Mouse (Mus musculus): Measurements from ENCODE around the gene Adtrp. TPM values are rescaled to one million over a fixed set of nuclear protein-coding genes. Genes with fewer than 3 reads are reported as not detected.

Gene Adtrp
- under 1 TPM in 2 of 4 experiments, not detected in 2; 0.33 to 0.43 TPM for total RNA-seq (2022)

DNA sequence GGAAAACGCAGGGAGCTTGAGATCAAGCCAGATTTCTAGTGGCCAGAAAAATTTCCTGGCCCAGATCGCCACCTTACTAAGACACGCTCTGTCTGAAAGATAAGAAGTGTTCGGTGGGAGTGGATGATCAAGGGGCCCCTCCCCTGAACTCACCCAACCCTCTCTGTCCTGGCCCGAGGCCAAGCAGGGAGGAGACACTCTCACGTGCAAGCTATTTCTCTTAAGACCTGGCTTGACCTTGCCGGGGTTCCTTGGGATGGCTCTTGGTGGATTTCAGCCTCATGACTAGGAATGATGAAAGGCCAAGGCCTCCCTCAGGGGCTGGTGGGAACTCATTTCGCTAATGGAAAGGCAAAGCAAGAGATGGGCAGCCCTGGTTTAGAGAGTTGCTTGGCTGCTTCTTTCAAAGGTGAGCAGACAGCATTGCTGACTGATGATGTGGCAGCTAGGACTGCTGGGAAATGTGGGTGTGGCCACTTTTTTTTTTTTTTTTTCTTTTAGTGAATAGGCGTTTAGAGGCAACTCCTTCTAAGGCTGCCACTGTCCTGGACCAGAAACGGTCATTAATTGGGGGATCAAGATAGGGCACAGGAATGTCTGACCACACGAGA lies at the start of gene Adtrp:
Gene Adtrp (minus strand): TSS at position 169 of the 611 bp plus-strand sequence.
- DNase-seq (ENCODE audit: low spot score in 2 of 2), result no peak

DNA sequence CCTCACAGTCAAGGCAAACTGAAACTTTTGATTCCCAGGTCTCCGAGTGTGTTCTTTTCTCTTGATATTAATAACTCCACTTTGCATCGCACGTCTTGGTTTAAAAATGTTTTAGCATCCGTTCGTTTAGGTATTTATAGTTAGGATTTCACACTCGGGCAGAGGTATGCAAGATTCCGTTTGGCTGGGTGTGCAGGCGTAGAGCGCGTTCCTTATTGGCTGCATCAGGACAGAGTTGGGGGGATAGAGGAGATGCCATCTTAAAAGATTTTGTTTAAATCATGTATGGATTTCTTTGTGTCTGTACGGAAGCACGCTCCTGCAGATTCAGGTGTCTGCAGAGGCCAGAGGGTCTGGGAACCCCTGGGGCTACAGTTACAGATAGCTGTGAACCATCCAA lies 44.5 kb upstream of the Adtrp start:
- DNase-seq (ENCODE audit: low spot score in 2 of 2), result no peak

DNA sequence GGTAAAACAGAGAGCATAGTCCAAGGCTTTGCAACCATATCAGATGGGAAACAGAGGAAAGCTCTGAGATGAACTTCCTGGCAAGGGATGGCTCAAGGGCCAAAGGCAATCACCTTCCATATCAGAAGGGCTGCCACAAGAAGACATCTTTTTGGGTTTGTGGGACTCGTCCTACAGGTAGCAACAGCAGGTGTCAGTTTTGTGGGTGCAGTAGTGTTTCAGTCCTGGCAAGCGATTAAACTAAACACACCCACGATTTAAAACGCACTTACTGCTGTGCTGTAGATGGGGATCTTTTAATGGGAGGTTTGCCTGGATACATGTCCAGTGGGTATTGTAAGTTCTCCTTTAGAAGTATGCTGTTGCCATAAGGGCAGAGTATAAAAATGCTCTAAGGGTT lies 43.1 kb upstream of the Adtrp start:
- DNase-seq (ENCODE audit: low spot score in 2 of 2), result no peak

DNA sequence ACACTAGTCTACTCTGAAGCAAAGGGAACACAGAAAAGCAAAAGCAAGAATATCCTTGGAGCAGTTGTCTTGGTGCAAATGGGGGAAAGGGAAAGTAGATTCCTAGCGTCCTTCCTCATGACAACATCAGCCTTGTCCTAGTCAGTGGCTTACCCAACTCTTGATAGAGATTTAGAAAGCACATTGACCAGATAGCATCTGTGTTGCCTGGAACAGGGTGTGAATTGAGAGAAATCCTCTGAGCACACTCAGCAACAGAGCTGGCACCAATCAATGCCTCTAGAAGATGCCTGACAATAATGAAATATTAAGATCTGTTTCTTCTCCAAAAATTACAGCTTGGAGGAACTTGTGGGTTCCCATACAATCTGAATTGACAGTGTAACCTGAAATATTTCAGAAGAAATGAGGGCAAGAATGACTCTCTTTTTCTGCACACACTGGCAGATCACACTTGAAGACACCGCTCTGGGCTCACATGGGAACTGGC lies 42.7 kb upstream of the Adtrp start:
- DNase-seq (ENCODE audit: low spot score in 2 of 2), result no peak

DNA sequence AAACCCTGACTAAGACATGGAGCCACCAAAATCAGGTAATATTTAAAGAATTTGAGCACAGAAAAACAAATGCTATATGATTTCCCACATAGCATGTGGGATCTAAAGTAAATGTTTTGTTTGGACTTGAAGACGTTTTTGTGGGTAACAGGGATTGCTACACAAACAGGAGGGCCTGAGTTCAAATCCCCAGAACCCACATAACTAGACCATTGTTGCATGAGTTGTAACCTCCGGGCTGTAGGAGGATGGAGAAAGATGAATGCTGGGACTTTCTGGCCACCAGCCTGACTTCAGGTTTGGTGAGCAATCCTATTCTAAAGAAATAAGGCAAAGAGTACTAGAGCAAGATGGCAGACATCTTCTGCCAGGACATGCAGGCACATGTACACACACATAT lies 41.2 kb upstream of the Adtrp start:
- no peak for DNase-seq (ENCODE audit: low spot score in 2 of 2)

DNA sequence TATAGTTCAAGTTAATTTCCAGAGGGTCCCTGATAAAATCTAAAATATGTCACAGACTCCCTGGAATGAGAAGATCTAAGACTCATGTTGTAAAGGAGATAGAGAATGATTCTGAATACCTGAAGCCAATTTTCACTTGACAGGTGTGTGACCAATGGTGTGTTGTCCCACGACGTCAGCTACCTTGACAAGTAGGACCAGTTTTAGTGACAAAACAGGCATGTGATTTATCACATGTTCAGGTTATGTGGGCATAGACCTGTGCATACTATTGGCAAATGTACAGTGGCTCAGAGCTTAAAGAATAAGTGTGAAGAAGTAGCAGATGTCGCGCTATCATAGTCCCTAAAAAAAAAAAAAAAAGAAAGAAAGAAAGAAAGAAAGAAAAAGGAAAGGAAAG lies 38.6 kb upstream of the Adtrp start:
- DNase-seq (ENCODE audit: low spot score in 2 of 2), result no peak

DNA sequence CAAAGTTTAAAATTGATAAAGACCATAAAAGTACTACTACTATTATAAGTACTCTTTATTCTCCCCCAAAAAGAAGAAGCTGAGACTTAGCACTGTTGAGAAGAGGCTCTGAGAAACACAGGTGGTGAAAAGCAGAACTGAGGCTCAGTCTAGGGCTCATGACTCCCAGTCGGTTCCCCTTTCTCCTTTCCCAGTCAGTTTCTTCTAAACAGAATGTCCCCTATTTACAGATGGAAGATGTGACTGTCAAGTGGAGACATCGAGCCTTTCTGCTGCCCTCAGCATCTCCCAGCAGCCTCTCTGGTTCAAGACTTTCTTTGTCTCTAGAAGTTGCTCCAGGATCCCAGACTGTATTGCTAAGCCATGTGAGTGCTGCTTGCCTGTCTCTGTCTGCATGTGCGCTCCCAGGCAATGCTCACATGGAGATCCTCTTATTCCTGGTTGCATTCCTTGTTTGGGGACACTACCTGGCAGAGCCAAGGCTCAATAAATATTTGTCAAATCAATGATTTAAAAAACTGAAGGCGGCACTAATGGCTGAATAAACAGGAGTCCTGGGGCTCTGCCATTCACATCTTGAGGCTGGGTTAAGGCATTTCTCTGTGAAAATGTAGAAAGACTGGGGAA lies 36.3 kb upstream of the Adtrp start:
- no peak for DNase-seq (ENCODE audit: low spot score in 2 of 2)

DNA sequence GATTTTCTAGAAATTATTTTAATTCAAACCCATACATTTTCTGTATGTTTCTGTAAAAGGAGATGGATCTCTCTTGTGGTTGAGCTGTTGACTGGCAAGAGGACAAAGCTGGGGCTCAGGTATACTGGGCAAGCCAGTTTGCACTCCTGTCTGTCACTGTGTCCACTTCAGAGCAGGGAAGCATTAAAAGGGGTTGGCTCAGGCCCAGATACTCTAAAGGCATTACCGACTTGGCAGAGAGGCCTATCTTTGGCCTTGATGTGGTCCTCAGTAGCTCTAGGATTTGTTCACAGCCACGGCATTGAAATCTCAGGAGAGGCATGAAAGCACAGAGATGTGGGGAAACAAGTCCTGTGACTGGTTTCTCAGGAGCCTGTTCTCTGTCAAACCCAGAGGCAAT lies 33.7 kb upstream of the Adtrp start:
- no peak for DNase-seq (ENCODE audit: low spot score in 2 of 2)

DNA sequence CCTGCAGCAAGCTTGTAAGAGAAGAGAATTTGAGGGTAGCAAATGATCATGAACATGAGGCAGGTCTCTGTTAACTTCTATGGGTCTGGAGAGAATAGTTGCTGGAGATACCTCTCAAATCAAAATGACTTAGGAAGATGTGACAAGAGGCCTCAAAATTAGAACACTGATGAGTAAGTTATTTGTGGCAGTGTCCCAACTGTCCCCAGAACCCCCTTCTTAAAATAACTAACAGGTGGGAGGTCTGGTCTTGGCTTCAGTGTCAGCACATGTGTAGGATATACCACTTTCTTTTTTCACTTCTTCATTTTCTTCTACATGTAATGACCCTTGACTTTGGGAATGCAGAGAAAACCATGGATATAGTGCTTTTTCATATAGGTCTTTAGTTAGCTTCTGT lies 33.0 kb upstream of the Adtrp start:
- no peak for DNase-seq (ENCODE audit: low spot score in 2 of 2)

DNA sequence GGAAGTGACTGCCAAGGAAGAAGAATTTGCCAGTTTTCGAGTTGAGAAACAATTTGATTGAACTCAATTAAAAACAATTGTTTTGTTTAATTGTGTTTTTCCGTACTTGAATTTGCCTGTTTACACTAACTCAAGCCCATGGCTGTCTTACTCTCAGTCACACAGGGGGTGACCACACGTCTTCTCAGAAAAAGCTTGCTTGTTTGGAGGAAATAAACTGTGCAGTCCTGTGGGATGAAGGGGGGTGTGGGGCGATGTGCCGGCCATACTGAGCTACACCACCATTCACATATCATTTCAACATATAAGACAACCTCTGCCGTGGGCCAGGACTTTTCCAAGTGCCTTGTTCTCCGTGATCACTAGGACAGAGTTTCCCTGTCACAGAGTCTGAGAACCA lies 25.2 kb upstream of the Adtrp start:
- DNase-seq (ENCODE audit: low spot score in 2 of 2), result no peak

DNA sequence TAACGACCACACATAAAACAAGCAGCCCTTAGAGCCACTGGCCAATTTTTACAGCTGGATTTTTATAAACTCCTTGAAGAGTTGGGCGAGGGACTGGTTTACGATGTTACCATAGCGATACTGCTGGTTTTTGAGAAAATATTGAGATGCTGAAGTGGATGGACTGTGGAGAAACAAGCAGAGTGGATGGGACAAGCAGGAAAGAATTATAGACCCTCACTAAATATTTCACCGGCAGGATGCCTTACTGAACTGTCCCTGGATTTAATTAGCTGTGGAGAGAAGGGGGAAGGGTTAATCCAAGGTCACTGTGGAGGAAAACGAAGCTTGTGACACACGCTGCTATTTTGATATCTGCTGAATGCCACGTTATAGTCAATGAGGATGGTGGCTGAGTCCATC lies 24.7 kb upstream of the Adtrp start:
- no peak for DNase-seq (ENCODE audit: low spot score in 2 of 2)

DNA sequence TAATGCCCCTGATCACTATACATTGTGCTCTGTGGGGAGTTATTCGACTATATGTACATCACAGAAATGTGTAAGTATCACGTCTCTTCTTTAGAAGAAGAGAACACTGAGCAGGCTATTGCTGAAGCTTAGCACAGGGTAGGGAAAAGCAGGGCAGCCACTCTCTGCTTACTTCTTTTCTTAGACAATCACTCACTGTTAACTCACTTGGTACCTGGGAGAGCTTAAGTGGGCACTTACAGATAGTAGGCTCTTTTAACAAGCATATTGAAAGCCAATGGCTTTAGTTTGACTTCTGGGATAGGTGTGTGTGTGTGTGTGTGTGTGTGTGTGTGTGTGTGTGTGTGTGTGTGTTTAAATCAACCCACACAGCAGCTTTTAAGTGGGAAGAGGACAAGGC lies 20.0 kb upstream of the Adtrp start:
- no peak for DNase-seq (ENCODE audit: low spot score in 2 of 2)

DNA sequence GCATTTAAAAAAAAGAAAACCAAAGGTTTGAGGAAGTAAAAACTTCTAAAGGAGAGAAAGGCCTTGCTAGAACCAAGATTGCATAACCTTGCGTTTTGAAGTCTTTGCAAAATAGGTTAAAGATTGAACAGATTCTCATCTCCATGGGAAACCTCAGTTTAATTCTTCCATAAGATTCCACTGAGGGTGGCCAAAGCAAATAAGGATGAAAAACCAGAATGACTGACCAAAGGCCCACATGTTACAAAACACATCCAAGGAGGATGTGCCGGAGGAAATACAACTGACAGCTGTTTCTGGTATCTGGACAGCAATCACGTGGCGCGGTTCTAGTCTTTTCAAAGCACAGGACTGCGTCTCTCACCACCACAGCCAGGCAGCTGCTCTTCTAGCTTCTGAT lies 18.1 kb upstream of the Adtrp start:
- DNase-seq (ENCODE audit: low spot score in 2 of 2), result no peak

DNA sequence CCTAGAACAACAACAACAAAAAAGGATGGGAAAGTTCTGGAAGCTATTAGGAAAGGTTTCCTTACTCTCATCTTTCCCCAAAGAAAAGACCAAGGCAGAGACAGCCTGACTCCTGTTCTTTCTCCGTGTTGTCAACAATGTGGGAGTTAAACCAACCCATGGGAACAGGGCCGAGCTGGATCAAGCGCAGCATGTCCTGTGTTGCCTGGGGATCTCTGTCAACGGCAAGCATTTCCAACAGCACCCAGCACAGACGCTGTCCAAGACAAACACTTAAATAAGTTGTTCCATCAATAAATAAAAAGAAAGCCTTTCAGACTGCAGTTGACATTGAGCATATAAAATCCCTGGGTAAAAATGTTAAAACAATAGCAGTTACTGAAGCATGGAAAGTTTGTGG lies 17.6 kb upstream of the Adtrp start:
- DNase-seq (ENCODE audit: low spot score in 2 of 2), result no peak

DNA sequence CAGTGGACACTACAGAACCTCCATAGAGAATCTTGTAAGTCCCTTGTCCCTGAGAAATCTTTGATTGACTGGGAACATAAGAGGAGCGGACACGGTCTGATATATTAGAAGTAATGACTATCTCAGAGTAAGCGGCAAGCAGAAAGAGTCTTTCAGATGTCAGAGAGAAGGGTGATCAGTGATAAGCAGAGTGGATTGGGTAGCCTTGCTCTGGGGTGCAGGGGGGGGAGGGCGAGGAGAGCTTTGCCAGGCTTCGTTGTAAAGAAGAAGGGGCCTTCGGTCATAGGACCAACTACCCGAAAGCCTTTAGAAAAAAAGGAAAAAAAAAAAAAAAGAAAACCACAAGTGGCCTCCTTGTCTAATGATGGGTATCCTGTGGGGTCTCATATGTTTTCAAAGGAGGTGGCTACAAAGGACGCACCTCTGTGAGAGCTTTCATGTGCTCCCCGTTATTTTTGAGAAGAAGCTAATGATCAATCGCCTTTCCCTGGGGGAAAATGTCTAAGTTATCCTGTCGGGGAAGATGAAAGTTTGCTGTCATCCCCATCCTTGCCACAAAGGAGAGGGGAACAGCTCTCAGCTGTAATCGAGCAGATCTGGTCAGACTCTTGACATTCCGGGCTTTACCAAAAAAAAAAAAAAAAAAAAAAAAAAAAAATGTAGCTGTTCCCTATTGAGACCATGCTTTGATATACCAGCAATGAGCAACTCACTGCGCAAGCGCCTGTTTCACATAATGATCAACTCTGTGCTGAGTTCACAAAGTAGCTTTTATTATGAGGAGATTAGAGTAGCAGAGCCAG lies 13.3 kb upstream of the Adtrp start:
- DNase-seq (ENCODE audit: low spot score in 2 of 2), result no peak

DNA sequence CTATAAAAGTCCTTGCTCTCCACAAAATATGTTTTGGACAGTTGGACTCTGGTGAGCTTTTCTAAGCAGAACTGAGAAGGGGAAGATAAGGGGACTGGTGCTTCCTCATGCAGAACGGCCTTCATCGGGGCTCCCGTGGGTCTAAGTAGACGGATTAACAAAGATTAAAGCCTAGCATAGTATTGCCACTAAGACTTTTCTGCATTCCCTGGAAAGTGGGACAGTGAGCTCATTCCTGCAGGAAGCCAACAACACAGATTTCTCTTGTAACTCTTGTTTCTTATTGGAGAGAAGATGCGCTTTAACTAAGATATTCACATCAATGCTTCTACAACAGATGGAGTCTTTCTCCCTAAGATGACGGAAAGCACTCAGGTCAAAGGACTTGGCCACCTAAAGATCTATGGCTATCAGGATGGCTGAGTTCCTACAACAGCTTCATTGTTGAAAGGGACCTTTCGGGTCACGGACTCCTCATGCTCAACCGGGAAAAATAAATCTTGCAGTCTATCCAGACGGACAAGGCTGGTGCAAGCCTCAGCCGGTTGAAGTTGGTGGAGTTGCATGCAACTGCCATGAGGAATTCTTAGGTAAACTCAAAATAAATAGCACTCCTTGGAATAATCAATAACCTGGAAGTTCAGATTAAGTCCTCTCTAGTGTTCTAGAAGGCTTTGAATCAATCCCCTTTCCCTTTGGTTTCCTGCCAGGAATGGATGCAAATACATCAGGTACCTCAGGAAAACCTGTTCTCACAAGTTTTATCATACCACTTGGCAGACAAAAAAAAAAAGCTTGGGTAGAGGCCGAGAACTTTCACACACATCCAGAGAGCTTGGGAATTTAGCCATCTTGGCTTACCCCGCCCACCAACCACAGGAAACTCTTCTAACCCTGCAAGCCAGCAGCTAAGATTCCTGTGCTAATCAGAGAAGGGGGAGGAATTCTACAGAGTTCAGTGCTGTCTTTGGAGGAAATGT lies 8.0 kb upstream of the Adtrp start:
- no peak for DNase-seq (ENCODE audit: low spot score in 2 of 2)

DNA sequence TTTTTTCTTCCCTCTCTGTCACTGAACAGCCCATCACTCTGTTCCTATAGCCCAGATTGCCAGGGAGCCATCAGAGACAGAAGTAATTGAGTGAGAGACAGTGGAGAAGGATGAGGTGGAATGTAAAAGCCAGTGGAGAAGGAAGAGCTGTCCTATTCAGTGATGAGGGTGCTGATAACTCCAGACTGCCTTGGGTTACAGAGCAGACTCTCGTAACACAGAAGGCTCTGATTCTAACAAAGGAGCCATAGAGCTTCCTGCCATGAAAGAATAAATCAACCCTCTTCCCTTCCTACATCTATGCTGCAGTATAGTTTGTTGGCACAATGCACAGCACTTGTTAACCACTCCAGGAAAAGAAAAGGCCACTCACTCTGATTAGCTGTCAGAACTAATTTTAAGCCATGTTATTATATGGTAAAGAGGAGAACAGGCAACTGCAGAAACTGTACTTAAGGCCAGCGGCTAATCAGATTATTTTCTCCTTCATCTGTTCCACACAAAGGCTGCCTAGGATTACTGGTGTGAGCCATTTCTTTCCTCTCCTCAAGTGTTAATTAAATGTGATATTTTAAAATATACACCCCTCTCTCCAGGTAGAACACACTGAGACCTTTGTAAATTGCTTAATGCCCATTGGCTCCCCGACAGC lies 3.4 kb upstream of the Adtrp start:
- no peak for DNase-seq (ENCODE audit: low spot score in 2 of 2)

DNA sequence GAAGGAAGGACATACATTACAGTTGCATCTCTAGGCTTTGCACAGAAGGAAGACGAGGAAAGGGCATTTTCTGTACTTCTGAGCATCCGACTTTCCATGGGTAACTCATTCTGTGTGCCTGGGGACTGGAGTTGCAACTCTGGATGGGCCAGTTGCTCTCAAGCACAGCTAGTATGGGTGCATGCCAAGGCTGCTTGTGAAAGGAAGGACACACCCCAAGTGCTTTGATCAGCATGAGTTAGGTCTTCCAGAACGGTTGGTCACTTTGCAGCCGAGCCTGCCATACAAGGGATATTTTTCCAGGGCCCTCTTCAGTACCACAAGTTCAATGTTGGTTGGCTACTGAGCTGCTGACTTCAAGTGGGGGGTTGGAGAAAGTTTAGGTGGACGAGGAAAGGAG lies 968 bp downstream of the Adtrp start:
- no peak for DNase-seq (ENCODE audit: low spot score in 2 of 2)

DNA sequence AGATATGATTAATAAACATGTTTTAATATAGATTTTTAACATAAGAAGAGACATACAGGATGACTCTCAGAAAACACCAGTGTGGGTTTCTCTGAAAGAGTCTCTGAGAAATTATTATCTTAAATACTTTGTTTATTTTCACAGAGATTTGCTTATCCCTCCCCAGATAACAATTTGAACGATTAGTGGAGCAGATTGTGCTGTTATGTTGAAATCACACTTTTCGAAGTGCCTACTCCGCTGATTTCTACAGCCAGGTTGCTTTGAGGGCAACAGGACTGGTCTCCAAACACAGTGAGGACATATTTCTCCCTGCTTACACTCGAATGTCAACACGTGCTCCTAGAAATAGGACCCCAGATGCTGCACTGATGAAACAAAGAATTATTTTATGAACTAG lies 2.5 kb downstream of the Adtrp start:
- no peak for DNase-seq (ENCODE audit: low spot score in 2 of 2)

DNA sequence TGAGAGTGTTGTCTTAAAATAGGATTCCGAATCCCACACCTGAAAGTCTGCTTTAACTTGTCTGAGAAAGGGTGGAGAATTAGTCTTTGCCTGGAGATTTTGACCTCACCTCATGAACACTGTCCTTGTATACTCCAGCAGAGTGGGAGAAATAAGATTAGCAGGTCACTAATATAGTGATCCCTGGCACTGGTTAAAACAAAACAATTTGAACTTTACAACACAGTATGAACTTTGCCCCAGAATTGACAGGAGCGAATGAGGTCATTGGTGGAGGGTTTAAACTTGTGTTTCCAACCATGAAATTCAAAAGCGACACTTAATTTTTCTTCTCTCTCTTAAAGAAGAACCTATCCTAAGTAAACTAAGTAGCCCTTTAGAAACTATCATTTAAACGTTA lies 3.4 kb downstream of the Adtrp start:
- DNase-seq (ENCODE audit: low spot score in 2 of 2), result no peak

DNA sequence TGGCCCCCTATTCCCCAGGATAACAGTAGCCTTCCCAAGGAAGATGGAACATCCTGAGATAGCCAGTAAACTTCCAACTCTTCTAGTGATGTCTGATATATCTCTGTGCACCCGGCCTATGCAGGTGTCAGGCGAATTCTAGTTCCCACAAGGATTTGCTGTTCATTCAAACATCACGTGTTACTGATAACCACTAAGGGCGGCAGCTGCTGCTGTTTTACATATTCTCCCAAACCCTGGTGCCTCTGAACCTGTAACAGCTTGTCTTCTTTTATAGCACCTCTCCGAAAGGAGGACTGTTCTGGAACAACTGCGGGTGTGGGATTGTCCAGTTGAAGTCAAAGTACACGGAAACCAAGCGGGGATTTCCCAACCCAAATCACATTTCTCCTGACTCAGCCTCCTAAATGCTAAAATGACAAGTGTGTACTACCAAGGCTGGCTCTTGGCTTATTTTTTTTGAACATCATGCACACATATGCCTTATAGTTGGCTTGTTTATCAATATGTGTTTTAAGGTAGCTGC lies 13.8 kb downstream of the Adtrp start:
- no peak for DNase-seq (ENCODE audit: low spot score in 2 of 2)

All from left cerebral cortex, adult 8-10 months (tissue).